Mouse (Mus musculus): Measurements from ENCODE around the gene Syn1.

The Syn1 gene

GRCm38 (mm10) chrX:20862105-20863065 is 58.4 kb downstream of the Syn1 start:
- DNase-seq = peak; percentile 14 to 34

- DNase-seq = no peak
These were observed 59.2 kb downstream of the Syn1 start for GRCm38 (mm10) chrX:20861453-20862104.

- DNase-seq = no peak
These were observed 67.0 kb downstream of the Syn1 start for GRCm38 (mm10) chrX:20853794-20854193.

- DNase-seq = peak; percentile 85 to 93
These were observed 72.4 kb downstream of the Syn1 start for GRCm38 (mm10) chrX:20848256-20848984.

- DNase-seq = no peak
These were observed 73.0 kb downstream of the Syn1 start for GRCm38 (mm10) chrX:20847816-20848215.

GRCm38 (mm10) chrX:20847232-20847631 is 73.6 kb downstream of the Syn1 start:
- DNase-seq = no peak

- peak; percentile 70 to 78 for DNase-seq
These were observed 91.9 kb downstream of the Syn1 start for GRCm38 (mm10) chrX:20828934-20829333.

- DNase-seq = peak; percentile 70 to 80
These were observed 100.9 kb downstream of the Syn1 start for GRCm38 (mm10) chrX:20819708-20820426.

GRCm38 (mm10) chrX:20819204-20819628 is 101.6 kb downstream of the Syn1 start:
- peak; percentile 92 to 93 for DNase-seq

GRCm38 (mm10) chrX:20816974-20817373 is 103.8 kb downstream of the Syn1 start:
- peak in 1 of 2 experiments; percentile 12 for DNase-seq
